Mouse (Mus musculus): ENCODE results near the gene Il17c. TPM values are rescaled to one million over a fixed set of nuclear protein-coding genes. Genes with fewer than 3 reads are reported as not detected.

Gene Il17c
- polyA plus RNA-seq, 1 experiment from 2014 or later: 0.36 TPM

- Histone ChIP-seq H3K4me1 (ENCODE audit: control insufficient read depth, insufficient read depth, low read length) (no peaks in the 10 kb centered on the region), H3K4me2 (replicated peaks; ENCODE audit: low read depth, low read length) (no peak overlapping the region), H3K27ac (ENCODE audit: low read length) (no peak overlapping the region), H3K36me3 (ENCODE audit: control insufficient read depth, insufficient read depth, low read length) (peaks cover 39% of the 10 kb centered on the region), H3K9me3 (ENCODE audit: control insufficient read depth, low read depth, low read length) (no peaks in the 10 kb centered on the region), H3K9ac (replicated peaks; ENCODE audit: low read depth, low read length) (no peak overlapping the region), H3K27me3 (ENCODE audit: control insufficient read depth, insufficient read depth, low read length) (no peaks in the 10 kb centered on the region), H3K4me3 (ENCODE audit: low read depth, low read length) (no peak overlapping the region)
- no peak for ATAC-seq (ENCODE audit: insufficient number of reproducible peaks, insufficient read depth, low FRiP score, low read depth)
- 80% methylated on average over 6 of the region's 6 CpGs for WGBS
Measured at GRCm38 (mm10) chr8:122469407-122469806, 47.6 kb downstream of the Il17c start.

DNA sequence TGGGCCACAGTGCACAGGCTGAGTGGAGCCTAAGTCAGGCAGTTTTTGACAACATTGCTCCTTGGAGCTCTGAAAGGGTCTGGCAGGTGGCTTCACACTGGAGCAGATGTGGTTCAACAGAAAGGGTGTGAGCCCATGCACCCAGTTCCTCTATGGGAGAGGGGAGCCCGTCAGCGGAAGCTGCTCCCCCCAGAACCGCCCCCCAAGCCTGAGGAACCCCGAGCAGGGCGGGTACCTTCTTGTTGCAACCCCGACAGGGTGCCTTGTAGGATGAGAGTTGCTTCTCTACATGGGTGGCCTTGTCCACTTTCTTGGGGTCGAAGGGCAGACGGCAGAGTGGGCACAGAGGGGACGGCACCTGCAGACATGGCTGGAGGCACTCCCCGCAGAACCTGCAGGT lies 48.1 kb downstream of the Il17c start:
- H3K4me1 ChIP-seq (ENCODE audit: control insufficient read depth, insufficient read depth, low read length): peaks cover 3% of the 10 kb centered on the region; the same call in 1 of the 2 replicates
- no peak for ATAC-seq (ENCODE audit: insufficient number of reproducible peaks, insufficient read depth, low FRiP score, low read depth)
- no peak overlapping the region for H3K4me3 ChIP-seq (ENCODE audit: low read depth, low read length)
- no peak overlapping the region for H3K4me2 ChIP-seq (replicated peaks; ENCODE audit: low read depth, low read length)
- H3K27me3 ChIP-seq (ENCODE audit: control insufficient read depth, insufficient read depth, low read length): no peaks in the 10 kb centered on the region
- no peak overlapping the region for H3K9ac ChIP-seq (replicated peaks; ENCODE audit: low read depth, low read length)
- H3K27ac ChIP-seq (ENCODE audit: low read length): no peak overlapping the region
- peaks cover 39% of the 10 kb centered on the region for H3K36me3 ChIP-seq (ENCODE audit: control insufficient read depth, insufficient read depth, low read length)
- H3K9me3 ChIP-seq (ENCODE audit: control insufficient read depth, low read depth, low read length): no peaks in the 10 kb centered on the region
- WGBS: 82% methylated on average over 10 of the region's 10 CpGs

- H3K4me3 ChIP-seq (ENCODE audit: low read depth, low read length): no peak overlapping the region
- no peaks in the 10 kb centered on the region for H3K9me3 ChIP-seq (ENCODE audit: control insufficient read depth, low read depth, low read length)
- ATAC-seq (ENCODE audit: insufficient number of reproducible peaks, insufficient read depth, low FRiP score, low read depth): no peak
- H3K4me2 ChIP-seq (replicated peaks; ENCODE audit: low read depth, low read length): no peak overlapping the region
- H3K27ac ChIP-seq (ENCODE audit: low read length): no peak overlapping the region
- H3K27me3 ChIP-seq (ENCODE audit: control insufficient read depth, insufficient read depth, low read length): no peaks in the 10 kb centered on the region
- H3K36me3 ChIP-seq (ENCODE audit: control insufficient read depth, insufficient read depth, low read length): peaks cover 36% of the 10 kb centered on the region
- H3K4me1 ChIP-seq (ENCODE audit: control insufficient read depth, insufficient read depth, low read length): peaks cover 3% of the 10 kb centered on the region; the same call in 1 of the 2 replicates
- no peak overlapping the region for H3K9ac ChIP-seq (replicated peaks; ENCODE audit: low read depth, low read length)
- 87% methylated on average over 5 of the region's 5 CpGs for WGBS
Measured at GRCm38 (mm10) chr8:122470691-122471090, 48.9 kb downstream of the Il17c start.

Small RNA genes lying within 50 kb of the gene (microRNA-seq; reads per million reads assigned to microRNA genes)
- not detected for gene Gm24366

Other genes starting within 250 kb of the Il17c start
- 3.1 TPM in 2 replicates for gene Zfpm1, start 139.9 kb upstream of the Il17c start, polyA plus RNA-seq (2014; fragmentation: Nextera tagmentation; extraction: Ambion mirVana)
- not detected in 2 replicates for gene Trhr2, start 61.3 kb upstream of the Il17c start, polyA plus RNA-seq (2014; fragmentation: Nextera tagmentation; extraction: Ambion mirVana)
- 30.5 and 34.8 TPM in 2 replicates for gene Zc3h18, start 45.4 kb upstream of the Il17c start, polyA plus RNA-seq (2014; fragmentation: Nextera tagmentation; extraction: Ambion mirVana)
- gene Cyba, start 10.9 kb downstream of the Il17c start, polyA plus RNA-seq (2014; fragmentation: Nextera tagmentation; extraction: Ambion mirVana): 202 and 217 TPM in 2 replicates
- 38.3 and 42.1 TPM in 2 replicates for gene Mvd, start 21.4 kb downstream of the Il17c start, polyA plus RNA-seq (2014; fragmentation: Nextera tagmentation; extraction: Ambion mirVana)
- 0.39 and 0.46 TPM in 2 replicates for gene Snai3, start 38.7 kb downstream of the Il17c start, polyA plus RNA-seq (2014; fragmentation: Nextera tagmentation; extraction: Ambion mirVana)
- gene Rnf166, start 54.0 kb downstream of the Il17c start, polyA plus RNA-seq (2014; fragmentation: Nextera tagmentation; extraction: Ambion mirVana): 31.5 and 34.3 TPM in 2 replicates
- gene Ctu2, start 54.1 kb downstream of the Il17c start, polyA plus RNA-seq (2014; fragmentation: Nextera tagmentation; extraction: Ambion mirVana): 46.4 and 54.0 TPM in 2 replicates
- gene Piezo1, start 129.3 kb downstream of the Il17c start, polyA plus RNA-seq (2014; fragmentation: Nextera tagmentation; extraction: Ambion mirVana): 15.6 and 24.2 TPM in 2 replicates
- gene Cdt1, start 146.0 kb downstream of the Il17c start, polyA plus RNA-seq (2014; fragmentation: Nextera tagmentation; extraction: Ambion mirVana): 34.8 and 36.4 TPM in 2 replicates
- 394 and 436 TPM in 2 replicates for gene Aprt, start 154.9 kb downstream of the Il17c start, polyA plus RNA-seq (2014; fragmentation: Nextera tagmentation; extraction: Ambion mirVana)
- gene Galns, start 189.4 kb downstream of the Il17c start, polyA plus RNA-seq (2014; fragmentation: Nextera tagmentation; extraction: Ambion mirVana): 12.6 and 14.6 TPM in 2 replicates
- gene Trappc2l, start 189.6 kb downstream of the Il17c start, polyA plus RNA-seq (2014; fragmentation: Nextera tagmentation; extraction: Ambion mirVana): 55.9 and 66.9 TPM in 2 replicates
- not detected in 2 replicates for gene Pabpn1l, start 200.7 kb downstream of the Il17c start, polyA plus RNA-seq (2014; fragmentation: Nextera tagmentation; extraction: Ambion mirVana)